Mouse (Mus musculus) NIH3T3 (cell line): ENCODE measurements around the gene Adsl.
"Not testable (repeated sequence)": the region's sequence is repeated elsewhere in the genome, so short reads cannot be mapped to it uniquely, and the experiment has no call there.

Source experiments
- DNase-seq: peaks from one replicate; pipeline ENCODE4 v3.0.0-alpha.2; 2012; ENCODE audit warnings: low read depth

Adsl gene

GRCm38 (mm10) chr15:80948145-80949135 is at the start of gene Adsl:
TSS of gene Adsl (plus strand) at chr15:80948490.
- DNase-seq: peak; percentile 94

GRCm38 (mm10) chr15:80899806-80900205 is 48.5 kb upstream of the Adsl start:
- DNase-seq: peak; percentile 85

- no peak for DNase-seq
Measured at GRCm38 (mm10) chr15:80901806-80902513, 46.3 kb upstream of the Adsl start.

- DNase-seq: not testable (repeated sequence)
Measured at GRCm38 (mm10) chr15:80904776-80905175, 43.5 kb upstream of the Adsl start.

- no peak for DNase-seq
Measured at GRCm38 (mm10) chr15:80910183-80910582, 38.1 kb upstream of the Adsl start.

- DNase-seq: no peak
Measured at GRCm38 (mm10) chr15:80910790-80911531, 37.3 kb upstream of the Adsl start.

- no peak for DNase-seq
Measured at GRCm38 (mm10) chr15:80912175-80912574, 36.1 kb upstream of the Adsl start.

- no peak for DNase-seq
Measured at GRCm38 (mm10) chr15:80913803-80914202, 34.5 kb upstream of the Adsl start.

- peak; percentile 65 for DNase-seq
Measured at GRCm38 (mm10) chr15:80915850-80916249, 32.4 kb upstream of the Adsl start.

- DNase-seq: no peak
Measured at GRCm38 (mm10) chr15:80916621-80917020, 31.7 kb upstream of the Adsl start.

- DNase-seq: no peak
Measured at GRCm38 (mm10) chr15:80920346-80920745, 27.9 kb upstream of the Adsl start.

GRCm38 (mm10) chr15:80921781-80922180 is 26.5 kb upstream of the Adsl start:
- DNase-seq: no peak

GRCm38 (mm10) chr15:80924211-80924610 is 24.1 kb upstream of the Adsl start:
- no peak for DNase-seq

GRCm38 (mm10) chr15:80928811-80929355 is 19.4 kb upstream of the Adsl start:
- DNase-seq: no peak

GRCm38 (mm10) chr15:80930048-80930571 is 18.2 kb upstream of the Adsl start:
- no peak for DNase-seq

GRCm38 (mm10) chr15:80930676-80931320 is 17.5 kb upstream of the Adsl start:
- not testable (repeated sequence) for DNase-seq

- DNase-seq: no peak
Measured at GRCm38 (mm10) chr15:80931345-80931960, 16.8 kb upstream of the Adsl start.

- DNase-seq: no peak
Measured at GRCm38 (mm10) chr15:80934841-80935240, 13.4 kb upstream of the Adsl start.

GRCm38 (mm10) chr15:80936686-80937085 is 11.6 kb upstream of the Adsl start:
- peak; percentile 48 for DNase-seq

- no peak for DNase-seq
Measured at GRCm38 (mm10) chr15:80938615-80939014, 9.7 kb upstream of the Adsl start.

GRCm38 (mm10) chr15:80939401-80939800 is 8.9 kb upstream of the Adsl start:
- DNase-seq: no peak
